Mouse (Mus musculus) embryonic facial prominence, embryonic 10.5 days (tissue): ENCODE data around the gene Chchd3. TPM values are rescaled to one million over a fixed set of nuclear protein-coding genes. Genes with fewer than 3 reads are reported as not detected.

Experiments used
- DNase-seq: peaks from one replicate; pipeline ENCODE4 v3.0.0-alpha.2; 2017; ENCODE audit warnings: low spot score
- H3K27ac ChIP-seq: fragments of 300-500 bp; sonication (generic); replicated peaks from 2 replicates; pipeline ENCODE4 v1.5.1; 2016; ENCODE audit warnings: mild to moderate bottlenecking
- H3K27me3 ChIP-seq: fragments of 300-500 bp; sonication (generic); replicated peaks from 2 replicates; pipeline ENCODE4 v1.6.1; 2016; ENCODE audit warnings: low read depth, mild to moderate bottlenecking; ENCODE audit not compliant: poor library complexity, severe bottlenecking
- H3K36me3 ChIP-seq: fragments of 300-500 bp; sonication (generic); replicated peaks from 2 replicates; pipeline ENCODE4 v1.6.1; 2016; ENCODE audit warnings: mild to moderate bottlenecking, moderate library complexity
- H3K4me1 ChIP-seq: fragments of 300-500 bp; sonication (generic); 2 replicates; pipeline ENCODE4 v1.6.1; 2016
- H3K4me3 ChIP-seq: fragments of 300-500 bp; sonication (generic); 2 replicates; pipeline ENCODE4 v1.5.1; 2016; ENCODE audit warnings: mild to moderate bottlenecking, moderate library complexity
- H3K9me3 ChIP-seq: fragments of 300-500 bp; sonication (generic); 2 replicates; pipeline ENCODE4 v1.6.1; 2016; ENCODE audit warnings: mild to moderate bottlenecking
- WGBS: fragments of 180-500 bp; shearing (Covaris S2); methylation state at CpG from one replicate; pipeline ENCODE4 v1.1.7; 2016; 5-methylcytosine and 5-hydroxymethylcytosine counted together
- polyA plus RNA-seq: library from polyadenylated mRNA; unstranded; fragments of >200 nt; fragmentation: Nextera tagmentation; extraction: Ambion mirVana; gene quantifications from 2 replicates; pipeline ENCODE4 v1.2.1, GENCODE M21; 2016

Chchd3 gene
- polyA plus RNA-seq, 1 experiment from 2014 or later = 116 TPM

- Histone ChIP-seq H3K27ac (no peak overlapping the region), H3K27me3 (no peaks in the 10 kb centered on the region), H3K36me3 (no peaks in the 10 kb centered on the region), H3K4me3 (no peak overlapping the region), H3K9me3 (no peaks in the 10 kb centered on the region), H3K4me1 (peaks cover 7% of the 10 kb centered on the region)
- DNase-seq = no peak
- WGBS = 27% methylated on average over 11 of the region's 11 CpGs
Measured at GRCm38 (mm10) chr6:32780602-32781001, 279.5 kb downstream of the Chchd3 start.

- no peaks in the 10 kb centered on the region for H3K36me3 ChIP-seq
- peaks cover 7% of the 10 kb centered on the region for H3K4me1 ChIP-seq
- H3K27ac ChIP-seq = no peak overlapping the region; the same call in 1 of the 2 replicates
- no peak for DNase-seq
- no peaks in the 10 kb centered on the region for H3K9me3 ChIP-seq
- WGBS = 72% methylated on average over 11 of the region's 11 CpGs
- no peaks in the 10 kb centered on the region for H3K27me3 ChIP-seq
- no peak overlapping the region for H3K4me3 ChIP-seq
Measured at GRCm38 (mm10) chr6:32776384-32776783, 283.7 kb downstream of the Chchd3 start.

- DNase-seq = no peak
- no peaks in the 10 kb centered on the region for H3K9me3 ChIP-seq
- no peaks in the 10 kb centered on the region for H3K27me3 ChIP-seq
- no peaks in the 10 kb centered on the region for H3K36me3 ChIP-seq
- H3K27ac ChIP-seq = no peak overlapping the region
- 88% methylated on average over 10 of the region's 10 CpGs for WGBS
- H3K4me3 ChIP-seq = no peak overlapping the region
- H3K4me1 ChIP-seq = no peaks in the 10 kb centered on the region
Measured at GRCm38 (mm10) chr6:32754524-32754923, 305.5 kb downstream of the Chchd3 start.

GRCm38 (mm10) chr6:32749821-32750220 lies 310.2 kb downstream of the Chchd3 start:
- 92% methylated on average over 1 of the region's 1 CpGs for WGBS
- H3K36me3 ChIP-seq = no peaks in the 10 kb centered on the region
- no peak for DNase-seq
- no peak overlapping the region for H3K27ac ChIP-seq
- H3K9me3 ChIP-seq = no peaks in the 10 kb centered on the region
- H3K27me3 ChIP-seq = no peaks in the 10 kb centered on the region
- no peaks in the 10 kb centered on the region for H3K4me1 ChIP-seq
- no peak overlapping the region for H3K4me3 ChIP-seq

- Histone ChIP-seq H3K4me1 (no peaks in the 10 kb centered on the region), H3K4me3 (no peak overlapping the region), H3K27me3 (no peaks in the 10 kb centered on the region), H3K27ac (no peak overlapping the region), H3K36me3 (no peaks in the 10 kb centered on the region), H3K9me3 (no peaks in the 10 kb centered on the region)
- no peak for DNase-seq
- 83% methylated on average over 6 of the region's 6 CpGs for WGBS
Measured at GRCm38 (mm10) chr6:32748777-32749176, 311.3 kb downstream of the Chchd3 start.

GRCm38 (mm10) chr6:32747333-32747732 lies 312.7 kb downstream of the Chchd3 start:
- no peak overlapping the region for H3K4me3 ChIP-seq
- H3K4me1 ChIP-seq = no peaks in the 10 kb centered on the region
- no peaks in the 10 kb centered on the region for H3K36me3 ChIP-seq
- no peak for DNase-seq
- no peak overlapping the region for H3K27ac ChIP-seq
- 85% methylated on average over 2 of the region's 2 CpGs for WGBS
- H3K27me3 ChIP-seq = no peaks in the 10 kb centered on the region
- H3K9me3 ChIP-seq = no peaks in the 10 kb centered on the region

Other genes starting within 250 kb of the Chchd3 start
- gene Exoc4, start 188.8 kb upstream of the Chchd3 start, polyA plus RNA-seq = 32.1 and 34.4 TPM in 2 replicates